Mouse (Mus musculus) hindbrain, embryonic 15.5 days (tissue): ENCODE measurements around the gene Rprd1b. TPM values are rescaled to one million over a fixed set of nuclear protein-coding genes. Genes with fewer than 3 reads are reported as not detected.
A peak's percentile ranks its signal among the peaks of the same experiment; 100 is the strongest.
"Not testable (repeated sequence)": the region's sequence is repeated elsewhere in the genome, so short reads cannot be mapped to it uniquely, and the experiment has no call there.

ENCODE experiments used
- ATAC-seq: fragments of 200-750 bp; cut with Nextera tagmentation; 2 replicates; pipeline ENCODE4 v1.8.0; 2017; ENCODE audit warnings: low read depth, moderate number of reproducible peaks, moderate TSS enrichment; ENCODE audit not compliant: low FRiP score
- H3K27ac ChIP-seq: fragments of 300-500 bp; sonication (generic); replicated peaks from 2 replicates; pipeline ENCODE4 v1.5.1; 2015; ENCODE audit warnings: mild to moderate bottlenecking, inconsistent platforms
- H3K27me3 ChIP-seq: fragments of 300-500 bp; sonication (generic); 2 replicates; pipeline ENCODE4 v1.6.1; 2015; ENCODE audit warnings: control low read depth, inconsistent platforms
- H3K36me3 ChIP-seq: fragments of 300-500 bp; sonication (generic); 2 replicates; pipeline ENCODE4 v1.6.1; 2015; ENCODE audit warnings: control low read depth, inconsistent platforms
- H3K4me1 ChIP-seq: fragments of 300-500 bp; sonication (generic); replicated peaks from 2 replicates; pipeline ENCODE4 v1.6.1; 2015; ENCODE audit warnings: control low read depth, inconsistent platforms
- H3K4me2 ChIP-seq: fragments of 300-500 bp; sonication (generic); 2 replicates; pipeline ENCODE4 v1.6.1; 2015; ENCODE audit warnings: moderate library complexity, mild to moderate bottlenecking, inconsistent platforms
- H3K4me3 ChIP-seq: fragments of 300-500 bp; sonication (generic); 2 replicates; pipeline ENCODE4 v1.5.1; 2015; ENCODE audit warnings: mild to moderate bottlenecking, inconsistent platforms
- H3K9ac ChIP-seq: fragments of 300-500 bp; sonication (generic); 2 replicates; pipeline ENCODE4 v1.6.1; 2015; ENCODE audit warnings: inconsistent platforms
- H3K9me3 ChIP-seq: fragments of 300-500 bp; sonication (generic); 2 replicates; pipeline ENCODE4 v1.6.1; 2016; ENCODE audit warnings: control low read depth, inconsistent platforms
- WGBS: fragments of 180-500 bp; shearing (Covaris S2); methylation state at CpG from one replicate; pipeline ENCODE4 v1.1.7; 2015; 5-methylcytosine and 5-hydroxymethylcytosine counted together
- polyA plus RNA-seq: library from polyadenylated mRNA; unstranded; fragments of >200 nt; fragmentation: Nextera tagmentation; extraction: Ambion mirVana; gene quantifications from 2 replicates; pipeline ENCODE4 v1.2.1, GENCODE M21; 2015

Gene Rprd1b
- polyA plus RNA-seq, 1 experiment from 2014 or later = 31.9 TPM

- Histone ChIP-seq H3K4me3 (no peak overlapping the region), H3K9ac (no peak overlapping the region), H3K27ac (no peak overlapping the region), H3K9me3 (no peaks in the 10 kb centered on the region), H3K36me3 (peaks cover 39% of the 10 kb centered on the region), H3K4me1 (no peaks in the 10 kb centered on the region), H3K4me2 (no peak overlapping the region), H3K27me3 (no peaks in the 10 kb centered on the region)
- 84% methylated on average over 4 of the region's 4 CpGs for WGBS
- ATAC-seq = no peak
Observed at GRCm38 (mm10) chr2:158046186-158046585, 17.9 kb downstream of the Rprd1b start.

- 65% methylated on average over 3 of the region's 3 CpGs for WGBS
Observed at GRCm38 (mm10) chr2:158047903-158048302, 19.6 kb downstream of the Rprd1b start.

GRCm38 (mm10) chr2:158048718-158049117, 20.4 kb downstream of the Rprd1b start:
- no peaks in the 10 kb centered on the region for H3K9me3 ChIP-seq
- H3K27ac ChIP-seq = no peak overlapping the region
- H3K27me3 ChIP-seq = no peaks in the 10 kb centered on the region
- H3K4me3 ChIP-seq = no peak overlapping the region
- ATAC-seq = no peak
- WGBS = 100% methylated on average over 1 of the region's 1 CpGs
- H3K9ac ChIP-seq = no peak overlapping the region
- no peaks in the 10 kb centered on the region for H3K4me1 ChIP-seq
- H3K4me2 ChIP-seq = no peak overlapping the region
- peaks cover 36% of the 10 kb centered on the region for H3K36me3 ChIP-seq

More at GRCm38 (mm10) chr2:158047903-158048302, 19.6 kb downstream of the Rprd1b start:
- no peak overlapping the region for H3K27ac ChIP-seq
- H3K4me1 ChIP-seq = no peaks in the 10 kb centered on the region
- no peak overlapping the region for H3K4me2 ChIP-seq
- H3K9me3 ChIP-seq = no peaks in the 10 kb centered on the region
- H3K27me3 ChIP-seq = no peaks in the 10 kb centered on the region
- no peak overlapping the region for H3K4me3 ChIP-seq
- H3K36me3 ChIP-seq = peaks cover 41% of the 10 kb centered on the region
- no peak for ATAC-seq
- H3K9ac ChIP-seq = no peak overlapping the region

GRCm38 (mm10) chr2:158050116-158050515, 21.8 kb downstream of the Rprd1b start:
- no peaks in the 10 kb centered on the region for H3K9me3 ChIP-seq
- no peak overlapping the region for H3K4me2 ChIP-seq
- WGBS = 94% methylated on average over 8 of the region's 8 CpGs
- H3K36me3 ChIP-seq = peaks cover 26% of the 10 kb centered on the region
- no peaks in the 10 kb centered on the region for H3K4me1 ChIP-seq
- H3K4me3 ChIP-seq = no peak overlapping the region
- no peak for ATAC-seq
- H3K9ac ChIP-seq = no peak overlapping the region
- H3K27me3 ChIP-seq = no peaks in the 10 kb centered on the region
- no peak overlapping the region for H3K27ac ChIP-seq

- H3K4me3 ChIP-seq = no peak overlapping the region
- no peaks in the 10 kb centered on the region for H3K9me3 ChIP-seq
- H3K36me3 ChIP-seq = peaks cover 26% of the 10 kb centered on the region
- ATAC-seq = no peak
- H3K27ac ChIP-seq = no peak overlapping the region
- H3K9ac ChIP-seq = no peak overlapping the region
- H3K27me3 ChIP-seq = no peaks in the 10 kb centered on the region
- 97% methylated on average over 3 of the region's 3 CpGs for WGBS
- H3K4me1 ChIP-seq = peaks cover 7% of the 10 kb centered on the region
- H3K4me2 ChIP-seq = no peak overlapping the region
Observed at GRCm38 (mm10) chr2:158054596-158054995, 26.3 kb downstream of the Rprd1b start.

GRCm38 (mm10) chr2:158055383-158055782, 27.1 kb downstream of the Rprd1b start:
- H3K9ac ChIP-seq, H3K4me3 ChIP-seq, H3K4me2 ChIP-seq, H3K27me3 ChIP-seq, H3K9me3 ChIP-seq, H3K27ac ChIP-seq, ATAC-seq: not testable (repeated sequence)
- Histone ChIP-seq H3K4me1 (peaks cover 14% of the 10 kb centered on the region), H3K36me3 (peaks cover 21% of the 10 kb centered on the region)
- WGBS = 88% methylated on average over 8 of the region's 8 CpGs

GRCm38 (mm10) chr2:158057030-158057429, 28.7 kb downstream of the Rprd1b start:
- H3K4me2 ChIP-seq = no peak overlapping the region
- H3K27ac ChIP-seq = no peak overlapping the region
- ATAC-seq = no peak
- H3K9ac ChIP-seq = no peak overlapping the region
- no peak overlapping the region for H3K4me3 ChIP-seq
- H3K4me1 ChIP-seq = peaks cover 15% of the 10 kb centered on the region
- no peaks in the 10 kb centered on the region for H3K9me3 ChIP-seq
- WGBS = 81% methylated on average over 3 of the region's 3 CpGs
- H3K36me3 ChIP-seq = peaks cover 17% of the 10 kb centered on the region
- no peaks in the 10 kb centered on the region for H3K27me3 ChIP-seq

- no peak overlapping the region for H3K9ac ChIP-seq
- no peak for ATAC-seq
- H3K4me1 ChIP-seq = peaks cover 15% of the 10 kb centered on the region
- no peak overlapping the region for H3K4me2 ChIP-seq
- no peak overlapping the region for H3K4me3 ChIP-seq
- no peaks in the 10 kb centered on the region for H3K9me3 ChIP-seq
- H3K27me3 ChIP-seq = no peaks in the 10 kb centered on the region
- WGBS = 75% methylated on average over 10 of the region's 10 CpGs
- peaks cover 16% of the 10 kb centered on the region for H3K36me3 ChIP-seq
- H3K27ac ChIP-seq = no peak overlapping the region
Observed at GRCm38 (mm10) chr2:158058534-158058933, 30.2 kb downstream of the Rprd1b start.

- Histone ChIP-seq H3K4me2 (no peak overlapping the region), H3K36me3 (peaks cover 16% of the 10 kb centered on the region), H3K4me1 (peaks cover 15% of the 10 kb centered on the region), H3K27me3 (no peaks in the 10 kb centered on the region), H3K9ac (no peak overlapping the region), H3K27ac (peak overlapping the region; percentile 31), H3K4me3 (no peak overlapping the region), H3K9me3 (no peaks in the 10 kb centered on the region)
- ATAC-seq = peak; percentile 56; the same call in 1 of the 2 replicates
- WGBS = 50% methylated on average over 8 of the region's 8 CpGs
Observed at GRCm38 (mm10) chr2:158059666-158060105, 31.4 kb downstream of the Rprd1b start.

GRCm38 (mm10) chr2:158063036-158063435, 34.7 kb downstream of the Rprd1b start:
- no peaks in the 10 kb centered on the region for H3K27me3 ChIP-seq
- no peak overlapping the region for H3K4me3 ChIP-seq
- 92% methylated on average over 3 of the region's 3 CpGs for WGBS
- no peak for ATAC-seq
- no peak overlapping the region for H3K27ac ChIP-seq
- H3K36me3 ChIP-seq = peaks cover 14% of the 10 kb centered on the region
- H3K9me3 ChIP-seq = no peaks in the 10 kb centered on the region
- no peak overlapping the region for H3K4me2 ChIP-seq
- no peak overlapping the region for H3K9ac ChIP-seq
- H3K4me1 ChIP-seq = peaks cover 15% of the 10 kb centered on the region

- Histone ChIP-seq H3K9ac (no peak overlapping the region), H3K4me3 (no peak overlapping the region), H3K27ac (no peak overlapping the region), H3K9me3 (no peaks in the 10 kb centered on the region), H3K4me2 (no peak overlapping the region), H3K36me3 (peaks cover 9% of the 10 kb centered on the region), H3K27me3 (no peaks in the 10 kb centered on the region), H3K4me1 (peaks cover 8% of the 10 kb centered on the region)
- ATAC-seq = no peak
- WGBS = 57% methylated on average over 3 of the region's 3 CpGs
Observed at GRCm38 (mm10) chr2:158064571-158065048, 36.3 kb downstream of the Rprd1b start.

GRCm38 (mm10) chr2:158065064-158065463, 36.8 kb downstream of the Rprd1b start:
- Histone ChIP-seq H3K36me3 (peaks cover 11% of the 10 kb centered on the region), H3K9ac (no peak overlapping the region), H3K4me3 (no peak overlapping the region), H3K4me1 (0 out of 2 replicates have a peak, but pooled peaks cover 4% of the 10 kb centered on the region), H3K27ac (no peak overlapping the region), H3K9me3 (no peaks in the 10 kb centered on the region), H3K4me2 (no peak overlapping the region), H3K27me3 (no peaks in the 10 kb centered on the region)
- no peak for ATAC-seq
- 83% methylated on average over 5 of the region's 5 CpGs for WGBS

- peaks cover 15% of the 10 kb centered on the region for H3K36me3 ChIP-seq
- no peak overlapping the region for H3K4me2 ChIP-seq
- H3K4me1 ChIP-seq = no peaks in the 10 kb centered on the region
- no peak overlapping the region for H3K9ac ChIP-seq
- H3K4me3 ChIP-seq = no peak overlapping the region
- no peaks in the 10 kb centered on the region for H3K9me3 ChIP-seq
- ATAC-seq = no peak
- no peak overlapping the region for H3K27ac ChIP-seq
- no peaks in the 10 kb centered on the region for H3K27me3 ChIP-seq
Observed at GRCm38 (mm10) chr2:158066456-158066855, 38.2 kb downstream of the Rprd1b start.
